Mouse (Mus musculus) testis, adult 10 weeks (tissue): Measurements from ENCODE around the gene Frmpd2. TPM values are rescaled to one million over a fixed set of nuclear protein-coding genes. Genes with fewer than 3 reads are reported as not detected.

Source experiments
- polyA plus RNA-seq: library from polyadenylated mRNA; stranded (reverse); fragments of 350-450 nt; fragmentation: Illumina TruSeq; extraction: RNeasy Lipid Tissue Mini Kit (QIAGEN cat#74804); gene quantifications from one replicate; pipeline ENCODE4 v1.2.3, GENCODE M21; 2014; ENCODE audit warnings: low read depth, low replicate concordance

Gene Frmpd2
- 0.74 TPM for polyA plus RNA-seq

DNA sequence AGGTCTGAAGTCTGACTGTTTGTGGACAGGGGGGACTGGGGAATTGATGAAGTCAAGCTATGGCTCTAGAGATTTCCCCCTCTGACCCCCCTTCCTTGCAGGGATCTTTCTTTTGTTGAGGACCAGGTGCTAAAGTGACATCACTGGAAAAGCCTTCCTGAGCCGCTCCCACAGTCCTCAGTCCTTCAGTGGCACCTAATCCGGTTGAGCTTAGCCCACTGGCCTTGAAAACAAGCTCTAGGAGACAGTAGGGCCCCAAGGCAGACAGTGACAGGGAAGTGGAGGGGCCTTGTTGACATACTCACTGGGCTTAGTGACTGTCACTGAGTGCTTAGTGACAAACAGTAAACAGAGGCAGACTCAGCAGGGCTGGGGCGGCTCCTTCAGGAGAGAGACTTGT is at the start of gene Frmpd2:
TSS of gene Frmpd2 (plus strand) at position 366 of the 400 bp plus-strand sequence.

DNA sequence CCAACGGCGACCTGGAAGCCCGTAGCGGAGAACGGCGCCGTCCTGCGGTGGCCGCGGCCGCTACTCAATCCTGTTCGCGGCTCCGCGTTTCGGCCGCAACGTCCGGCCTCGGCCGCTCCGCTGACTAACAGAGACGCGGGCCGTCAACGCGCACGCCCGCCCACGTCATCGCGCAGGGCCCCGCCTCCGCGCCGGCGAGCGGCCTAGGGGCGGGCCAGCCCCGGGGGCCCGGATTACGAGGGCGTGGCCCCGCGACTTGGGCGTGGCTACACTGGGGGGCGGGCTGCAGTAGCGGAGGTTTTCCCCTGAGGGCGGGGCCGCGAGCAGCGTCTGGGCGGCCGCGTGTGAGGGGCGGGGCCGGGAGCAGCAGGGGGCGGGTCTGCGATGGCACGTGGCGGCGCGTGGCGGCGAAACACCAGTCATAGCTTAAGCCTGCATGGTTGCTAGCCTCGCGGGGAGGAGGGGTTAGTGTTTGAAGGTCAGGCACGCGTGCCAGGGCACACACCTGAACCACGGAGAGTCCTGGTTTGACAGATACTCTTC is 24.4 kb upstream of the Frmpd2 start, which contains the start of gene Mapk8:
TSS of gene Mapk8 (minus strand) at position 132 of the 543 bp plus-strand sequence.

DNA sequence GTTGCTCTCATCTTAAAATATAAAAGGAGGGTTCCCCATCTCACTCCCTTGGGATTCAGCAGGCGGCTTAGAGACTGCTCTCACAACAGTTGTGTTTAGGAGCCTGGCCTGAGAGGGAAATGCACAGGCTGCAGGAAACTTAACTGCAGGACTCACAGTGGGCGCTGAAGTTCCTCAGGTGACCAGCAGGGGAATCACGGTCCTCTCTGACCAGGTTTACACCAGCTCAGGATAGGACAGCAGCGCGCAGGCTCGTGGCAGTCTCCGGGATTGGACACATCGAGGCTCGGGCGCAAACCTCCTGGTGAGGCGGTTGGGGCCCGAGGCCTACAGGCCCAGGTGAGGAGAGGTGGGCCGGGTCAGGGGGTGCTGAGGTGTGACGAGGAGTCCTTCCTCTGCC is 117.5 kb downstream of the Frmpd2 start, which contains the start of gene Ptpn20:
TSS of gene Ptpn20 (plus strand) at position 257 of the 400 bp plus-strand sequence.

Other genes starting within 250 kb of the Frmpd2 start
- 118 TPM for gene Mapk8, start 24.5 kb upstream of the Frmpd2 start, polyA plus RNA-seq
- gene Ptpn20, start 117.5 kb downstream of the Frmpd2 start, polyA plus RNA-seq = 181 TPM